Mouse (Mus musculus): ENCODE data around the gene Mesp1. TPM values are rescaled to one million over a fixed set of nuclear protein-coding genes. Genes with fewer than 3 reads are reported as not detected.

The Mesp1 gene
- 0.17 TPM in 1 of 2 replicates, not detected in the other for polyA plus RNA-seq (2014; fragmentation: Nextera tagmentation; extraction: Ambion mirVana)

- H3K9me3 ChIP-seq (replicated peaks; ENCODE audit: control insufficient read depth, low read length), result no peaks in the 10 kb centered on the region
- no peaks in the 10 kb centered on the region for H3K36me3 ChIP-seq (ENCODE audit: control insufficient read depth, insufficient read depth, low read length)
- no peak within 1 kb of the TSS for H3K27ac ChIP-seq (ENCODE audit: low read depth, low read length)
- WGBS (ENCODE audit: insufficient replicate concordance), result 70% methylated on average over 6 of the region's 6 CpGs
- ATAC-seq (replicated peaks; ENCODE audit: insufficient number of reproducible peaks, low FRiP score, low TSS enrichment), result no peak
- peak within 1 kb of the TSS; percentile 56; the same call in 1 of the 2 replicates for H3K9ac ChIP-seq (ENCODE audit: low read depth, low read length)
- H3K4me3 ChIP-seq (ENCODE audit: low read depth, low read length), result peak within 1 kb of the TSS; percentile 49
- H3K27me3 ChIP-seq (ENCODE audit: control insufficient read depth, insufficient read depth, low read length), result peaks cover 56% of the 10 kb centered on the region
- H3K4me2 ChIP-seq, result peak within 1 kb of the TSS; percentile 82
- H3K4me1 ChIP-seq (ENCODE audit: control insufficient read depth, insufficient read depth, low read length), result peaks cover 15% of the 10 kb centered on the region
Observed at GRCm38 (mm10) chr7:79793688-79794087, at the start of gene Mesp1. Gene Mesp1 (minus strand): TSS chr7:79793788.

GRCm38 (mm10) chr7:79842163-79842562 lies 48.6 kb upstream of the Mesp1 start:
- WGBS (ENCODE audit: insufficient replicate concordance), result 65% methylated on average over 7 of the region's 7 CpGs
- Histone ChIP-seq H3K4me2 (no peak overlapping the region), H3K27me3 (ENCODE audit: control insufficient read depth, insufficient read depth, low read length) (peaks cover 5% of the 10 kb centered on the region; the same call in 1 of the 2 replicates), H3K36me3 (ENCODE audit: control insufficient read depth, insufficient read depth, low read length) (no peaks in the 10 kb centered on the region), H3K27ac (ENCODE audit: low read depth, low read length) (no peak overlapping the region), H3K9ac (ENCODE audit: low read depth, low read length) (no peak overlapping the region), H3K9me3 (replicated peaks; ENCODE audit: control insufficient read depth, low read length) (no peaks in the 10 kb centered on the region), H3K4me1 (ENCODE audit: control insufficient read depth, insufficient read depth, low read length) (peaks cover 11% of the 10 kb centered on the region), H3K4me3 (ENCODE audit: low read depth, low read length) (no peak overlapping the region)
- no peak for ATAC-seq (replicated peaks; ENCODE audit: insufficient number of reproducible peaks, low FRiP score, low TSS enrichment)

- Histone ChIP-seq H3K9ac (ENCODE audit: low read depth, low read length) (no peak overlapping the region), H3K27ac (ENCODE audit: low read depth, low read length) (no peak overlapping the region), H3K4me3 (ENCODE audit: low read depth, low read length) (no peak overlapping the region), H3K27me3 (ENCODE audit: control insufficient read depth, insufficient read depth, low read length) (no peaks in the 10 kb centered on the region), H3K36me3 (ENCODE audit: control insufficient read depth, insufficient read depth, low read length) (no peaks in the 10 kb centered on the region), H3K9me3 (replicated peaks; ENCODE audit: control insufficient read depth, low read length) (no peaks in the 10 kb centered on the region), H3K4me1 (ENCODE audit: control insufficient read depth, insufficient read depth, low read length) (no peaks in the 10 kb centered on the region), H3K4me2 (no peak overlapping the region)
- ATAC-seq (replicated peaks; ENCODE audit: insufficient number of reproducible peaks, low FRiP score, low TSS enrichment), result no peak
- 53% methylated on average over 2 of the region's 2 CpGs for WGBS (ENCODE audit: insufficient replicate concordance)
Observed at GRCm38 (mm10) chr7:79837247-79837646, 43.7 kb upstream of the Mesp1 start.

- Histone ChIP-seq H3K27me3 (ENCODE audit: control insufficient read depth, insufficient read depth, low read length) (no peaks in the 10 kb centered on the region), H3K4me2 (no peak overlapping the region), H3K4me3 (ENCODE audit: low read depth, low read length) (no peak overlapping the region), H3K9ac (ENCODE audit: low read depth, low read length) (no peak overlapping the region), H3K9me3 (replicated peaks; ENCODE audit: control insufficient read depth, low read length) (no peaks in the 10 kb centered on the region), H3K4me1 (ENCODE audit: control insufficient read depth, insufficient read depth, low read length) (no peaks in the 10 kb centered on the region), H3K36me3 (ENCODE audit: control insufficient read depth, insufficient read depth, low read length) (no peaks in the 10 kb centered on the region), H3K27ac (ENCODE audit: low read depth, low read length) (no peak overlapping the region)
- 88% methylated on average over 6 of the region's 6 CpGs for WGBS (ENCODE audit: insufficient replicate concordance)
- ATAC-seq (replicated peaks; ENCODE audit: insufficient number of reproducible peaks, low FRiP score, low TSS enrichment), result no peak
Observed at GRCm38 (mm10) chr7:79835196-79835595, 41.6 kb upstream of the Mesp1 start.

GRCm38 (mm10) chr7:79832980-79833379 lies 39.4 kb upstream of the Mesp1 start:
- ATAC-seq (replicated peaks; ENCODE audit: insufficient number of reproducible peaks, low FRiP score, low TSS enrichment), result no peak

GRCm38 (mm10) chr7:79831585-79831984 lies 38.0 kb upstream of the Mesp1 start:
- 54% methylated on average over 6 of the region's 6 CpGs for WGBS (ENCODE audit: insufficient replicate concordance)
- ATAC-seq (replicated peaks; ENCODE audit: insufficient number of reproducible peaks, low FRiP score, low TSS enrichment), result no peak
- H3K27ac ChIP-seq (ENCODE audit: low read depth, low read length), result peak overlapping the region; percentile 62; the same call in 1 of the 2 replicates

More at GRCm38 (mm10) chr7:79832980-79833379, 39.4 kb upstream of the Mesp1 start:
- H3K36me3 ChIP-seq (ENCODE audit: control insufficient read depth, insufficient read depth, low read length), result no peaks in the 10 kb centered on the region
- H3K4me3 ChIP-seq (ENCODE audit: low read depth, low read length), result no peak overlapping the region
- H3K9me3 ChIP-seq (replicated peaks; ENCODE audit: control insufficient read depth, low read length), result no peaks in the 10 kb centered on the region
- H3K27ac ChIP-seq (ENCODE audit: low read depth, low read length), result no peak overlapping the region
- no peak overlapping the region for H3K4me2 ChIP-seq
- H3K9ac ChIP-seq (ENCODE audit: low read depth, low read length), result no peak overlapping the region
- no peaks in the 10 kb centered on the region for H3K27me3 ChIP-seq (ENCODE audit: control insufficient read depth, insufficient read depth, low read length)
- H3K4me1 ChIP-seq (ENCODE audit: control insufficient read depth, insufficient read depth, low read length), result no peaks in the 10 kb centered on the region

GRCm38 (mm10) chr7:79831145-79831544 lies 37.6 kb upstream of the Mesp1 start:
- H3K9me3 ChIP-seq (replicated peaks; ENCODE audit: control insufficient read depth, low read length), result no peaks in the 10 kb centered on the region
- WGBS (ENCODE audit: insufficient replicate concordance), result 61% methylated on average over 6 of the region's 6 CpGs

More at GRCm38 (mm10) chr7:79831585-79831984, 38.0 kb upstream of the Mesp1 start:
- H3K9me3 ChIP-seq (replicated peaks; ENCODE audit: control insufficient read depth, low read length), result no peaks in the 10 kb centered on the region
- no peak overlapping the region for H3K9ac ChIP-seq (ENCODE audit: low read depth, low read length)
- no peaks in the 10 kb centered on the region for H3K4me1 ChIP-seq (ENCODE audit: control insufficient read depth, insufficient read depth, low read length)
- H3K27me3 ChIP-seq (ENCODE audit: control insufficient read depth, insufficient read depth, low read length), result no peaks in the 10 kb centered on the region
- no peak overlapping the region for H3K4me3 ChIP-seq (ENCODE audit: low read depth, low read length)
- no peaks in the 10 kb centered on the region for H3K36me3 ChIP-seq (ENCODE audit: control insufficient read depth, insufficient read depth, low read length)
- H3K4me2 ChIP-seq, result no peak overlapping the region

GRCm38 (mm10) chr7:79828341-79828740 lies 34.8 kb upstream of the Mesp1 start:
- no peaks in the 10 kb centered on the region for H3K4me1 ChIP-seq (ENCODE audit: control insufficient read depth, insufficient read depth, low read length)
- no peak overlapping the region for H3K27ac ChIP-seq (ENCODE audit: low read depth, low read length)
- no peak overlapping the region for H3K4me3 ChIP-seq (ENCODE audit: low read depth, low read length)
- no peak overlapping the region for H3K9ac ChIP-seq (ENCODE audit: low read depth, low read length)
- peaks cover 4% of the 10 kb centered on the region; the same call in 1 of the 2 replicates for H3K36me3 ChIP-seq (ENCODE audit: control insufficient read depth, insufficient read depth, low read length)
- WGBS (ENCODE audit: insufficient replicate concordance), result 75% methylated on average over 3 of the region's 3 CpGs
- no peaks in the 10 kb centered on the region for H3K9me3 ChIP-seq (replicated peaks; ENCODE audit: control insufficient read depth, low read length)
- H3K4me2 ChIP-seq, result no peak overlapping the region
- no peaks in the 10 kb centered on the region for H3K27me3 ChIP-seq (ENCODE audit: control insufficient read depth, insufficient read depth, low read length)
- ATAC-seq (replicated peaks; ENCODE audit: insufficient number of reproducible peaks, low FRiP score, low TSS enrichment), result no peak

More at GRCm38 (mm10) chr7:79831145-79831544, 37.6 kb upstream of the Mesp1 start:
- H3K36me3 ChIP-seq (ENCODE audit: control insufficient read depth, insufficient read depth, low read length), result no peaks in the 10 kb centered on the region
- H3K27me3 ChIP-seq (ENCODE audit: control insufficient read depth, insufficient read depth, low read length), result no peaks in the 10 kb centered on the region
- no peak overlapping the region for H3K4me3 ChIP-seq (ENCODE audit: low read depth, low read length)
- no peak overlapping the region for H3K9ac ChIP-seq (ENCODE audit: low read depth, low read length)
- H3K27ac ChIP-seq (ENCODE audit: low read depth, low read length), result peak overlapping the region; percentile 62; the same call in 1 of the 2 replicates
- no peak for ATAC-seq (replicated peaks; ENCODE audit: insufficient number of reproducible peaks, low FRiP score, low TSS enrichment)
- H3K4me1 ChIP-seq (ENCODE audit: control insufficient read depth, insufficient read depth, low read length), result no peaks in the 10 kb centered on the region
- H3K4me2 ChIP-seq, result no peak overlapping the region

GRCm38 (mm10) chr7:79822092-79822695 lies 28.6 kb upstream of the Mesp1 start:
- 73% methylated on average over 12 of the region's 12 CpGs for WGBS (ENCODE audit: insufficient replicate concordance)

More at GRCm38 (mm10) chr7:79822092-79822695, 28.6 kb upstream of the Mesp1 start:
- H3K27me3 ChIP-seq (ENCODE audit: control insufficient read depth, insufficient read depth, low read length), result no peaks in the 10 kb centered on the region
- no peaks in the 10 kb centered on the region for H3K9me3 ChIP-seq (replicated peaks; ENCODE audit: control insufficient read depth, low read length)
- no peak overlapping the region for H3K4me3 ChIP-seq (ENCODE audit: low read depth, low read length)
- no peak for ATAC-seq (replicated peaks; ENCODE audit: insufficient number of reproducible peaks, low FRiP score, low TSS enrichment)
- no peak overlapping the region for H3K4me2 ChIP-seq
- H3K9ac ChIP-seq (ENCODE audit: low read depth, low read length), result no peak overlapping the region; the same call in 1 of the 2 replicates
- H3K4me1 ChIP-seq (ENCODE audit: control insufficient read depth, insufficient read depth, low read length), result peaks cover 20% of the 10 kb centered on the region
- peaks cover 4% of the 10 kb centered on the region; the same call in 1 of the 2 replicates for H3K36me3 ChIP-seq (ENCODE audit: control insufficient read depth, insufficient read depth, low read length)
- H3K27ac ChIP-seq (ENCODE audit: low read depth, low read length), result no peak overlapping the region

Data from heart, embryonic 11.5 days (tissue).